Mouse (Mus musculus): ENCODE results near the gene Lsm14a.

DNA sequence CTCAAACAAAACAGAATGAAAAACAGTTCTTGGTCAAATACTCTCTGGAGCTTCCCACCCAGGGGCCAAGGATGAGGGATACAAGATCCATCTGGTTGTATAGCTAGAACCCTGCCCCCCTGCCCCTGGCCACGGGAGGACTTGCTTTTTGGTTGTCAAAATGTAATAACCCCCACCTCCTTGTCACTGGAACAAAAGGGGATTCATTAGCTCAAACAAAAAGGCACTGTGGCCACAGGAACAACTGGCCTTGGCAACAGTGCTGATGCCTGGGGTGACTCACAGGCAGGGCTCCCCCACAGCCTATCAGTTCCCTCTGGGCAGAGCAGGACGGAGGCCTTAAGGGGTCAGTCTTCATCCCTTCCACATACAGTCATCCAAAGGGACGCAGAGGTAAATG lies 73.2 kb downstream of the Lsm14a start:
- TF ChIP-seq GATA1 (IDR thresholded peaks at IDR 0.05; ENCODE audit: borderline replicate concordance, low read length) (no peak), FLI1 (IDR thresholded peaks at IDR 0.05; ENCODE audit: low read length) (no peak)

Data from megakaryocyte, embryonic 14.5 days (primary cell).